Mouse (Mus musculus): ENCODE data around the gene Dpyd.

Gene Dpyd

GRCm38 (mm10) chr3:118676052-118676777 lies 114.3 kb downstream of the Dpyd start:
- no peak for DNase-seq (ENCODE audit: extremely low spot score)

GRCm38 (mm10) chr3:118680803-118681202 lies 118.9 kb downstream of the Dpyd start:
- DNase-seq (ENCODE audit: extremely low spot score), result no peak

- DNase-seq (ENCODE audit: extremely low spot score), result no peak
These were observed 188.3 kb downstream of the Dpyd start for GRCm38 (mm10) chr3:118750269-118750668.

GRCm38 (mm10) chr3:118753623-118754022 lies 191.7 kb downstream of the Dpyd start:
- no peak for DNase-seq (ENCODE audit: extremely low spot score)

GRCm38 (mm10) chr3:118756099-118756498 lies 194.2 kb downstream of the Dpyd start:
- DNase-seq (ENCODE audit: extremely low spot score), result no peak

- no peak for DNase-seq (ENCODE audit: extremely low spot score)
These were observed 251.0 kb downstream of the Dpyd start for GRCm38 (mm10) chr3:118812885-118813284.

- no peak for DNase-seq (ENCODE audit: extremely low spot score)
These were observed 288.9 kb downstream of the Dpyd start for GRCm38 (mm10) chr3:118850613-118851527.

- no peak for DNase-seq (ENCODE audit: extremely low spot score)
These were observed 290.8 kb downstream of the Dpyd start for GRCm38 (mm10) chr3:118852711-118853110.

- no peak for DNase-seq (ENCODE audit: extremely low spot score)
These were observed 293.5 kb downstream of the Dpyd start for GRCm38 (mm10) chr3:118855411-118855810.

- DNase-seq (ENCODE audit: extremely low spot score), result no peak
These were observed 307.5 kb downstream of the Dpyd start for GRCm38 (mm10) chr3:118869113-118870107.

GRCm38 (mm10) chr3:118875871-118876270 lies 313.9 kb downstream of the Dpyd start:
- DNase-seq (ENCODE audit: extremely low spot score), result no peak

GRCm38 (mm10) chr3:118899036-118899435 lies 337.1 kb downstream of the Dpyd start:
- no peak for DNase-seq (ENCODE audit: extremely low spot score)

GRCm38 (mm10) chr3:118991312-118991711 lies 429.4 kb downstream of the Dpyd start:
- DNase-seq (ENCODE audit: extremely low spot score), result no peak

GRCm38 (mm10) chr3:118991793-118992192 lies 429.9 kb downstream of the Dpyd start:
- no peak for DNase-seq (ENCODE audit: extremely low spot score)

GRCm38 (mm10) chr3:119021255-119021654 lies 459.3 kb downstream of the Dpyd start:
- no peak for DNase-seq (ENCODE audit: extremely low spot score)

- no peak for DNase-seq (ENCODE audit: extremely low spot score)
These were observed 480.7 kb downstream of the Dpyd start for GRCm38 (mm10) chr3:119042611-119043010.

GRCm38 (mm10) chr3:119056144-119056543 lies 494.2 kb downstream of the Dpyd start:
- no peak for DNase-seq (ENCODE audit: extremely low spot score)

- no peak for DNase-seq (ENCODE audit: extremely low spot score)
These were observed 501.3 kb downstream of the Dpyd start for GRCm38 (mm10) chr3:119063214-119063613.

GRCm38 (mm10) chr3:119063642-119064041 lies 501.7 kb downstream of the Dpyd start:
- no peak for DNase-seq (ENCODE audit: extremely low spot score)

- DNase-seq (ENCODE audit: extremely low spot score), result no peak
These were observed 502.8 kb downstream of the Dpyd start for GRCm38 (mm10) chr3:119064746-119065145.

- DNase-seq (ENCODE audit: extremely low spot score), result no peak
These were observed 505.3 kb downstream of the Dpyd start for GRCm38 (mm10) chr3:119067221-119067620.

- no peak for DNase-seq (ENCODE audit: extremely low spot score)
These were observed 524.7 kb downstream of the Dpyd start for GRCm38 (mm10) chr3:119086618-119087017.

All from embryo, embryonic 9.5 days (tissue).